Mouse (Mus musculus): ENCODE measurements around the gene Hhip.

Hhip gene

GRCm38 (mm10) chr8:80057198-80058174 lies at the start of gene Hhip:
Gene Hhip, minus strand, starts transcription at chr8:80058006.
- no peak for DNase-seq (ENCODE audit: low spot score)

- no peak for DNase-seq (ENCODE audit: low spot score)
Observed at GRCm38 (mm10) chr8:80087021-80087420, 29.2 kb upstream of the Hhip start.

- DNase-seq (ENCODE audit: low spot score): no peak
Observed at GRCm38 (mm10) chr8:80058193-80058592, 387 bp upstream of the Hhip start.

GRCm38 (mm10) chr8:80056331-80057070 lies 1.3 kb downstream of the Hhip start:
- DNase-seq (ENCODE audit: low spot score): no peak

GRCm38 (mm10) chr8:80055777-80056176 lies 2.0 kb downstream of the Hhip start:
- no peak for DNase-seq (ENCODE audit: low spot score)

GRCm38 (mm10) chr8:80055094-80055493 lies 2.7 kb downstream of the Hhip start:
- DNase-seq (ENCODE audit: low spot score): no peak

GRCm38 (mm10) chr8:80054216-80054615 lies 3.6 kb downstream of the Hhip start:
- no peak for DNase-seq (ENCODE audit: low spot score)

- DNase-seq (ENCODE audit: low spot score): no peak
Observed at GRCm38 (mm10) chr8:80052838-80053237, 5.0 kb downstream of the Hhip start.

- no peak for DNase-seq (ENCODE audit: low spot score)
Observed at GRCm38 (mm10) chr8:80051494-80051893, 6.3 kb downstream of the Hhip start.

GRCm38 (mm10) chr8:80049256-80050005 lies 8.4 kb downstream of the Hhip start:
- no peak for DNase-seq (ENCODE audit: low spot score)

- no peak for DNase-seq (ENCODE audit: low spot score)
Observed at GRCm38 (mm10) chr8:80048256-80048655, 9.6 kb downstream of the Hhip start.

- DNase-seq (ENCODE audit: low spot score): no peak
Observed at GRCm38 (mm10) chr8:80037644-80038253, 20.1 kb downstream of the Hhip start.

GRCm38 (mm10) chr8:80032604-80033003 lies 25.2 kb downstream of the Hhip start:
- DNase-seq (ENCODE audit: low spot score): no peak

GRCm38 (mm10) chr8:80031330-80032293 lies 26.2 kb downstream of the Hhip start:
- DNase-seq (ENCODE audit: low spot score): no peak

GRCm38 (mm10) chr8:80029631-80030030 lies 28.2 kb downstream of the Hhip start:
- no peak for DNase-seq (ENCODE audit: low spot score)

GRCm38 (mm10) chr8:80020469-80020868 lies 37.3 kb downstream of the Hhip start:
- no peak for DNase-seq (ENCODE audit: low spot score)

GRCm38 (mm10) chr8:80015818-80016217 lies 42.0 kb downstream of the Hhip start:
- no peak for DNase-seq (ENCODE audit: low spot score)

GRCm38 (mm10) chr8:80004421-80004820 lies 53.4 kb downstream of the Hhip start:
- no peak for DNase-seq (ENCODE audit: low spot score)

- no peak for DNase-seq (ENCODE audit: low spot score)
Observed at GRCm38 (mm10) chr8:80002313-80002712, 55.5 kb downstream of the Hhip start.

GRCm38 (mm10) chr8:79995075-79995474 lies 62.7 kb downstream of the Hhip start:
- DNase-seq (ENCODE audit: low spot score): no peak

GRCm38 (mm10) chr8:79993507-79993906 lies 64.3 kb downstream of the Hhip start:
- no peak for DNase-seq (ENCODE audit: low spot score)

Data from adipocyte (in vitro differentiated cells).